10 mouse cellular contexts compared by ENCODE assay signal in the genomic region with DNA sequence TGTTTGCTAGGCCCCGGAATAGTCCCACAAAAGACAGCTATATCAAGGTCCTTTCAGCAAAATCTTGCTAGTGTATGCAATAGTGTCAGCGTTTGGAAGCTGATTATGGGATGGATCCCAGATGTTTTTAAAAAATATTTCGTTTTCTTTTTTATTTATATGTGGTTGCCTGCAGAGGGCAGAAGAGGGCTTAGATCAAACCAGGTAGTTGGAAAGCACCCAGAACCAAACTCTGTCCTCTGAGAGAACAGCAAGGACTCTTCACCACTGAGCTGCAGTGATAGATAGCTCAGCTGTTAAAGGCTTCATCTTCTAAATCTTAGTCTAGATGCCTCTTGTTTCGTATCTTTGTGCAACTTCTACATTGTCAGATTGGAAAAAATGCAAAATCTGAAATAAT. TPM values are rescaled to one million over a fixed set of nuclear protein-coding genes. Genes with fewer than 3 reads are reported as not detected.
A peak's percentile ranks its signal among the peaks of the same experiment; 100 is the strongest.
DNase-seq lines count a peak whose midpoint lies in the region; ATAC-seq and TF ChIP-seq lines count a peak whose summit lies in the region.
"Had no signal": no experiment of that assay in that cellular context is flagged by ENCODE, and none has a peak within 500 bp of the region (broad histone marks: within the 10 kb centered on the region; RNA-seq: fewer than 3 reads in every experiment).

No protein-coding gene starts in this region.

- peak; percentile 45 for TF ChIP-seq CTCF in kidney, adult 2 months (conservative IDR thresholded peaks at IDR 0.05; ENCODE audit: insufficient read depth, insufficient read length, low read depth, low read length)
- peak; percentile 12 to 63; a peak in 2 of 4 replicates for TF ChIP-seq CTCF in CH12.LX (conservative IDR thresholded peaks at IDR 0.05 in 1 of 2, IDR thresholded peaks at IDR 0.05 in 1 of 2; ENCODE audit: low read depth in 2 of 2, low read length in 2 of 2)

- TF ChIP-seq POLR2A in kidney, adult 2 months (IDR thresholded peaks at IDR 0.05; ENCODE audit: low read depth, low read length) = no peak
- TF ChIP-seq POLR2A in CH12.LX (IDR thresholded peaks at IDR 0.05; ENCODE audit: low read depth, low read length) = no peak

- no peak overlapping the region for H3K9ac ChIP-seq in kidney, embryonic 14.5 days (ENCODE audit: low read depth, low read length)
- no peak overlapping the region for H3K9ac ChIP-seq in CH12.LX (ENCODE audit: insufficient read depth, low read depth)
- no peak overlapping the region for H3K9ac ChIP-seq in neural tube, embryonic 15.5 days (replicated peaks)

- WGBS in kidney, adult 2 months = 34% methylated on average over 4 of the region's 4 CpGs
- WGBS in kidney, embryonic 14.5 days = 36% methylated on average over 4 of the region's 4 CpGs
- WGBS in neural tube, embryonic 15.5 days = 43% methylated on average over 4 of the region's 4 CpGs

- dilution Hi-C loops in CH12.LX (cut with MboI; ENCODE audit: extremely low pct_ligation_motif_present, extremely low pct_unique_long_range_greater_than_20kb, low sequenced_read_pairs) = no loop called here

- no peak overlapping the region for H3K27ac ChIP-seq in kidney, adult 2 months (ENCODE audit: insufficient read depth, low read depth, low read length)
- no peak overlapping the region for H3K27ac ChIP-seq in kidney, embryonic 14.5 days (ENCODE audit: low read depth, low read length)
- H3K27ac ChIP-seq in CH12.LX (ENCODE audit: insufficient read depth, low read depth) = no peak overlapping the region
- no peak overlapping the region for H3K27ac ChIP-seq in neural tube, embryonic 15.5 days (replicated peaks)
- H3K27ac ChIP-seq: macrophage had no signal

- H3K4me1 ChIP-seq in kidney, adult 2 months (ENCODE audit: control insufficient read depth, insufficient read depth, low read length) = no peaks in the 10 kb centered on the region
- no peaks in the 10 kb centered on the region for H3K4me1 ChIP-seq in kidney, embryonic 14.5 days (ENCODE audit: control insufficient read depth, insufficient read depth, low read length)
- H3K4me1 ChIP-seq in CH12.LX (ENCODE audit: control insufficient read depth in 1 of 2, insufficient read depth in 2 of 2) = no peaks in the 10 kb centered on the region
- H3K4me1 ChIP-seq in neural tube, embryonic 15.5 days = no peaks in the 10 kb centered on the region

- H3K9me3 ChIP-seq in kidney, embryonic 14.5 days (ENCODE audit: control insufficient read depth, low read length) = no peaks in the 10 kb centered on the region
- H3K9me3 ChIP-seq in CH12.LX (replicated peaks; ENCODE audit: low read length) = no peaks in the 10 kb centered on the region
- H3K9me3 ChIP-seq in neural tube, embryonic 15.5 days (replicated peaks) = no peaks in the 10 kb centered on the region

- no peak for TF ChIP-seq EP300 in CH12.LX (IDR thresholded peaks at IDR 0.05; ENCODE audit: low read length)

- peak; percentile 64 for TF ChIP-seq RAD21 in CH12.LX (IDR thresholded peaks at IDR 0.05; ENCODE audit: low read depth, low read length)

- no peaks in the 10 kb centered on the region for H3K79me2 ChIP-seq in CH12.LX (replicated peaks; ENCODE audit: control insufficient read depth, extremely low read depth, insufficient read depth, poor library complexity, severe bottlenecking)

- H3K4me2 ChIP-seq in kidney, embryonic 14.5 days (replicated peaks; ENCODE audit: low read depth, low read length) = no peak overlapping the region
- H3K4me2 ChIP-seq in CH12.LX (ENCODE audit: insufficient read depth, low read depth, poor library complexity, severe bottlenecking) = peak overlapping the region; percentile 44; the same call in 1 of the 2 replicates
- H3K4me2 ChIP-seq in neural tube, embryonic 15.5 days = no peak overlapping the region

- in situ Hi-C loops in CH12.LX (cut with MboI; ENCODE audit: low pct_ligation_motif_present, low pct_unique_long_range_greater_than_20kb, low sequenced_read_pairs) = loop anchor here (5.0 to 10.0 kb wide), 2 partner anchors 123 to 226 kb away; a partner anchor contains a TSS

- DNase-seq in kidney, adult 2 months = peak; percentile 62
- peak; percentile 54 for DNase-seq in CH12.LX (ENCODE audit: extremely low read depth)
- DNase-seq in ZHBTc4 (ENCODE audit: low read depth, low spot score) = peak; percentile 36
- DNase-seq in kidney, postnatal 36 days = peak; percentile 51 to 66
- no peak for DNase-seq in urinary bladder, postnatal 14 days (ENCODE audit: low spot score)
- DNase-seq: cerebellum, adult 2 months had no signal

- H3K4me3 ChIP-seq in kidney, adult 2 months (ENCODE audit: insufficient read depth, low read depth, low read length) = no peak overlapping the region
- H3K4me3 ChIP-seq in kidney, embryonic 14.5 days (ENCODE audit: low read length) = no peak overlapping the region
- H3K4me3 ChIP-seq in CH12.LX (replicated peaks in 1 of 3; ENCODE audit: low read depth in 2 of 3, low read length in 2 of 3, poor library complexity in 1 of 3) = no peak overlapping the region
- no peak overlapping the region for H3K4me3 ChIP-seq in neural tube, embryonic 15.5 days (replicated peaks)

- H3K27me3 ChIP-seq in kidney, adult 2 months (replicated peaks; ENCODE audit: control insufficient read depth, insufficient read depth, low read length) = no peaks in the 10 kb centered on the region
- no peaks in the 10 kb centered on the region for H3K27me3 ChIP-seq in kidney, embryonic 14.5 days (ENCODE audit: control insufficient read depth, insufficient read depth, low read length)
- peaks cover 5% of the 10 kb centered on the region for H3K27me3 ChIP-seq in CH12.LX (replicated peaks)
- H3K27me3 ChIP-seq in neural tube, embryonic 15.5 days (replicated peaks) = no peaks in the 10 kb centered on the region

- ATAC-seq in kidney, embryonic 14.5 days (ENCODE audit: low FRiP score, low TSS enrichment) = no peak
- no peak for ATAC-seq in monocyte, adult 5-6 weeks (replicated peaks; ENCODE audit: insufficient number of reproducible peaks, low FRiP score, low TSS enrichment, poor library complexity, severe bottlenecking)
- no peak for ATAC-seq in neural tube, embryonic 15.5 days (ENCODE audit: low FRiP score)

- no peaks in the 10 kb centered on the region for H3K36me3 ChIP-seq in kidney, adult 2 months (ENCODE audit: control insufficient read depth, insufficient read depth, low read length)
- H3K36me3 ChIP-seq in kidney, embryonic 14.5 days (ENCODE audit: control insufficient read depth, insufficient read depth, low read length) = no peaks in the 10 kb centered on the region
- no peaks in the 10 kb centered on the region for H3K36me3 ChIP-seq in CH12.LX (replicated peaks in 1 of 2; ENCODE audit: control insufficient read depth in 1 of 2, insufficient read depth in 1 of 2, low read length in 1 of 2)
- no peaks in the 10 kb centered on the region for H3K36me3 ChIP-seq in neural tube, embryonic 15.5 days

TF ChIP-seq in CH12.LX, 34 proteins besides CTCF, POLR2A, EP300 and RAD21:
- TF ChIP-seq ZC3H11A (IDR thresholded peaks at IDR 0.05; ENCODE audit: low read depth, low read length) (peak; percentile 2; the same call in 1 of the 2 replicates), SMC3 (IDR thresholded peaks at IDR 0.05; ENCODE audit: low read depth, low read length) (peak; percentile 57), USF2 (conservative IDR thresholded peaks at IDR 0.05; ENCODE audit: low read depth, low read length) (no peak), JUN (IDR thresholded peaks at IDR 0.05; ENCODE audit: insufficient read depth, low read depth, low read length) (no peak), USF1 (IDR thresholded peaks at IDR 0.05; ENCODE audit: low read depth, low read length) (no peak), MAFK (IDR thresholded peaks at IDR 0.05; ENCODE audit: insufficient replicate concordance, low read length) (no peak), E2F4 (IDR thresholded peaks at IDR 0.05; ENCODE audit: insufficient replicate concordance, low read depth, low read length) (no peak)

RNA-seq across cellular contexts. Expression of a gene that starts 35.9 kb away (rescaled TPM):
- polyA plus RNA-seq in kidney, adult 2 months (2012; rRNA removed) = 25.0 and 26.6 TPM in 2 replicates
- 24.1 and 24.9 TPM in 2 replicates for polyA plus RNA-seq in kidney, embryonic 14.5 days (2014; fragmentation: Nextera tagmentation; extraction: Ambion mirVana)
- 2.5 and 3.4 TPM in 2 replicates for total RNA-seq in CH12.LX (2012; rRNA removed)
- total RNA-seq in CH12.LX (2014; rRNA removed) = 4.4 and 5.0 TPM in 2 replicates
- 5.7 and 6.1 TPM in 2 replicates for polyA plus RNA-seq in CH12.LX (2012; ENCODE audit: insufficient read length, low read depth)
- 2.5 to 9.1 TPM (median 5.5 TPM) in 3 replicates for total RNA-seq in monocyte, adult 5-6 weeks (2017)
- polyA plus RNA-seq in neural tube, embryonic 15.5 days (2015; fragmentation: Nextera tagmentation; extraction: Ambion mirVana) = 86.3 and 103 TPM in 2 replicates

RNA-seq across cellular contexts. Expression of a gene that starts 36.0 kb away (rescaled TPM):
- 55.4 and 63.1 TPM in 2 replicates for polyA plus RNA-seq in kidney, adult 2 months (2012; rRNA removed)
- polyA plus RNA-seq in kidney, embryonic 14.5 days (2014; fragmentation: Nextera tagmentation; extraction: Ambion mirVana) = 8.2 and 15.7 TPM in 2 replicates
- total RNA-seq in CH12.LX (2012; rRNA removed) (7.7 and 9.7 TPM in 2 replicates), CH12.LX (2014; rRNA removed) (11.4 and 13.5 TPM in 2 replicates)
- 15.0 and 16.7 TPM in 2 replicates for polyA plus RNA-seq in CH12.LX (2012; ENCODE audit: insufficient read length, low read depth)
- 31.2 to 63.6 TPM (median 45.6 TPM) in 3 replicates for total RNA-seq in monocyte, adult 5-6 weeks (2017)
- polyA plus RNA-seq in neural tube, embryonic 15.5 days (2015; fragmentation: Nextera tagmentation; extraction: Ambion mirVana) = 13.9 and 14.2 TPM in 2 replicates
